Mouse (Mus musculus): ENCODE data around the gene Scrg1.

- TF ChIP-seq GATA1 (IDR thresholded peaks at IDR 0.05; ENCODE audit: borderline replicate concordance, low read length): no peak
- no peak for TF ChIP-seq FLI1 (IDR thresholded peaks at IDR 0.05; ENCODE audit: low read length)
Measured at GRCm38 (mm10) chr8:57480606-57481005, 24.9 kb downstream of the Scrg1 start.
